Mouse (Mus musculus) hindbrain, embryonic 14.5 days (tissue): Measurements from ENCODE around the gene Gga3. TPM values are rescaled to one million over a fixed set of nuclear protein-coding genes. Genes with fewer than 3 reads are reported as not detected.

Source experiments
- polyA plus RNA-seq: library from polyadenylated mRNA; unstranded; fragments of >200 nt; fragmentation: Nextera tagmentation; extraction: Ambion mirVana; gene quantifications from 2 replicates; pipeline ENCODE4 v1.2.1, GENCODE M21; 2014

Gga3 gene
- polyA plus RNA-seq, 1 experiment from 2014 or later = 39.4 TPM

Other genes starting within 250 kb of the Gga3 start
- 44.5 and 50.2 TPM in 2 replicates for gene Hid1, start 236.3 kb downstream of the Gga3 start, polyA plus RNA-seq
- gene Cdr2l, start 222.1 kb downstream of the Gga3 start, polyA plus RNA-seq = 25.7 and 28.5 TPM in 2 replicates
- gene Mrpl58, start 200.3 kb downstream of the Gga3 start, polyA plus RNA-seq = 196 and 222 TPM in 2 replicates
- gene Atp5h, start 184.1 kb downstream of the Gga3 start, polyA plus RNA-seq = 897 and 1,000 TPM in 2 replicates
- 31.3 and 32.3 TPM in 2 replicates for gene Kctd2, start 183.9 kb downstream of the Gga3 start, polyA plus RNA-seq
- not detected in 2 replicates for gene Trim80, start 163.5 kb downstream of the Gga3 start, polyA plus RNA-seq
- gene Slc16a5, start 141.6 kb downstream of the Gga3 start, polyA plus RNA-seq = 0.18 TPM in 1 of 2 replicates, not detected in the other
- gene Armc7, start 128.4 kb downstream of the Gga3 start, polyA plus RNA-seq = 14.2 and 14.8 TPM in 2 replicates
- 85.3 and 98.0 TPM in 2 replicates for gene Nt5c, start 112.2 kb downstream of the Gga3 start, polyA plus RNA-seq
- gene Jpt1, start 89.7 kb downstream of the Gga3 start, polyA plus RNA-seq = 1,350 and 1,384 TPM in 2 replicates
- gene Sumo2, start 67.8 kb downstream of the Gga3 start, polyA plus RNA-seq = 968 and 989 TPM in 2 replicates
- 95.2 and 99.8 TPM in 2 replicates for gene Nup85, start 39.6 kb downstream of the Gga3 start, polyA plus RNA-seq
- gene Mrps7, start 126 bp downstream of the Gga3 start, polyA plus RNA-seq = 72.5 and 74.1 TPM in 2 replicates
- gene Mif4gd, start 8.9 kb upstream of the Gga3 start, polyA plus RNA-seq = 11.3 and 13.5 TPM in 2 replicates
- gene Slc25a19, start 24.2 kb upstream of the Gga3 start, polyA plus RNA-seq = 37.8 and 42.3 TPM in 2 replicates
- gene Grb2, start 104.5 kb upstream of the Gga3 start, polyA plus RNA-seq = 121 and 139 TPM in 2 replicates
- 17.3 and 20.8 TPM in 2 replicates for gene Tmem94, start 161.4 kb upstream of the Gga3 start, polyA plus RNA-seq
- gene Caskin2, start 209.6 kb upstream of the Gga3 start, polyA plus RNA-seq = 10.7 and 11.0 TPM in 2 replicates
- gene Tsen54, start 210.7 kb upstream of the Gga3 start, polyA plus RNA-seq = 17.8 and 19.9 TPM in 2 replicates
- 1.3 and 2.4 TPM in 2 replicates for gene Llgl2, start 220.0 kb upstream of the Gga3 start, polyA plus RNA-seq